Mouse (Mus musculus) megakaryocyte, embryonic 14.5 days (primary cell): ENCODE measurements at regions not wholly inside any gene's neighbourhood (a gene's known extent, or its start where the extent isn't known, plus 50 kb on each side); places are given as distances from the start of the nearest gene placed in this dataset.

Source experiments
- FLI1 ChIP-seq: IDR thresholded peaks from 2 replicates; pipeline ENCODE4 v1.6.1; 2012; ENCODE audit warnings: low read length, inconsistent platforms, mixed read lengths
- GATA1 ChIP-seq: IDR thresholded peaks from 3 replicates; pipeline ENCODE4 v1.6.1; 2012; ENCODE audit warnings: mixed read lengths, low read length, inconsistent platforms, borderline replicate concordance

GRCm38 (mm10) chr5:149964748-149965147 is 53.7 kb upstream of the Rxfp2 start:
- TF ChIP-seq GATA1 (no peak), FLI1 (no peak)
